Mouse (Mus musculus): ENCODE results near the gene Btbd35f24.
"Not testable (repeated sequence)": the region's sequence is repeated elsewhere in the genome, so short reads cannot be mapped to it uniquely, and the experiment has no call there.

Btbd35f24 gene

DNA sequence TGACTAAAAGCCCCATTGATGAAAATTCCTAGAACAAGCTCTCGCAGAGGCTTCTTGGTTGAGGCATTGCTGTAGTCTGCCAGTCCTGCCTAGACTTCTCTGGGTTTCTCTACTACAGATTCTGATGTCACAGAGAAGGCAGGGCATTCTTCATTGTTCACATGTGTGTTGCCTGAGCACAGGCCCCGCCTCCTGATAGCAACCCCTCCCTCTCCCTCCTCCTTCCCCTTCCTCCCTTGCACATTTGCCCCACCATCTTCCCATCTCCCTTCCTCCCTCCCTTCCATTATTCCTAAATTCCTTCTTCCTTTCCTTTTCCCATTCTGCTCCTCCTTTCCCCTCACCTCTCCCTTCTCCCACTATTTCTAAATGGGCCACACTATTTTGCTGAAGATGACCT, at the start of gene Btbd35f24:
TSS of gene Btbd35f24 (minus strand) at position 101 of the 400 bp plus-strand sequence.
- not testable (repeated sequence) for DNase-seq
